Mouse (Mus musculus) heart, adult 2 months (tissue): ENCODE data around the gene Pim1.
"Not testable (repeated sequence)": the region's sequence is repeated elsewhere in the genome, so short reads cannot be mapped to it uniquely, and the experiment has no call there.

ENCODE experiments used
- CTCF ChIP-seq: fragments of 200-600 bp; IDR thresholded peaks from 2 replicates; pipeline ENCODE4 v1.8.1; 2022; ENCODE audit warnings: antibody characterized with exemption, mild to moderate bottlenecking, moderate library complexity
- EP300 ChIP-seq: fragments of 200-500 bp; IDR thresholded peaks from 2 replicates; pipeline ENCODE4 v1.6.1; 2011; ENCODE audit warnings: low read depth, low read length, control low read depth; ENCODE audit not compliant: insufficient read depth
- POLR2A ChIP-seq: fragments of 200-500 bp; IDR thresholded peaks from 2 replicates; pipeline ENCODE4 v1.6.1; 2011; ENCODE audit warnings: mild to moderate bottlenecking, low read depth, low read length, control low read depth; ENCODE audit not compliant: insufficient read depth

GRCm38 (mm10) chr17:29497481-29497880, 6.9 kb downstream of the Pim1 start:
- not testable (repeated sequence) for TF ChIP-seq EP300, POLR2A, CTCF
